Comparison of ENCODE assay signal across 22 mouse cellular contexts in the genomic region with DNA sequence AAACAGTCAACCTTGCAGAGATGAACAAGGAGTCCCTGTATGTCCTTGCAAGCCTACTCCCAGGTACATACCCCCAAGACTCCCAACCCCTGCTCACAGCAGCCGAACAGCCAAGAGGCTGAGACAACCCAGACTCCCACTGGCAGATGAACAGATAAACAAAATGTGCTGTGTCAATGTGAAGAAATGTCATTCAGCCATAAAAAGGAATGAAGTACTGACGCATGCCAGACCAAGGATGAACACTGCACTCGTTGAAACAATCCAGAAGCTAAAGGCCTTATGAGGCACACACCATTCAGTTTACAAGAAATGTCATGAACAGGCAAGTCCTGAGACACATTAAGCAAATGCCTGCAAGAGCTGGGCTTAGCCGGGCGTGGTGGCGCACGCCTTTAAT. TPM values are rescaled to one million over a fixed set of nuclear protein-coding genes. Genes with fewer than 3 reads are reported as not detected.
A peak's percentile ranks its signal among the peaks of the same experiment; 100 is the strongest.
DNase-seq lines count a peak whose midpoint lies in the region; ATAC-seq and TF ChIP-seq lines count a peak whose summit lies in the region.
"Had no signal": no experiment of that assay in that cellular context is flagged by ENCODE, and none has a peak within 500 bp of the region (broad histone marks: within the 10 kb centered on the region; RNA-seq: fewer than 3 reads in every experiment).

No protein-coding gene starts in this region.

- 0 out of 2 replicates have a peak, but pooled peaks have one; percentile 3 for ATAC-seq in heart, embryonic 11.5 days (replicated peaks; ENCODE audit: insufficient number of reproducible peaks, low FRiP score, low TSS enrichment)
- peak; percentile 41; the same call in 1 of the 2 replicates for ATAC-seq in stomach, embryonic 15.5 days (ENCODE audit: insufficient read depth, low FRiP score, low read depth)
- ATAC-seq in kidney, embryonic 15.5 days (replicated peaks; ENCODE audit: low FRiP score), result no peak
- ATAC-seq: forebrain, embryonic 14.5 days; Patski had no signal

- H3K9me3 ChIP-seq in heart, embryonic 11.5 days (replicated peaks; ENCODE audit: control insufficient read depth, low read length), result no peaks in the 10 kb centered on the region
- H3K9me3 ChIP-seq in stomach, embryonic 15.5 days, result no peaks in the 10 kb centered on the region
- H3K9me3 ChIP-seq in kidney, embryonic 15.5 days (replicated peaks), result no peaks in the 10 kb centered on the region
- H3K9me3 ChIP-seq: embryonic facial prominence, embryonic 13.5 days; heart, embryonic 12.5 days; hindbrain, embryonic 10.5 days; hindbrain, embryonic 15.5 days had no signal

- no peak for TF ChIP-seq CTCF in thymus, adult 2 months (IDR thresholded peaks at IDR 0.05; ENCODE audit: borderline replicate concordance, control insufficient read depth, extremely low read depth, insufficient read depth, low read length, poor library complexity)

- no peaks in the 10 kb centered on the region for H3K27me3 ChIP-seq in heart, embryonic 11.5 days (ENCODE audit: control insufficient read depth, insufficient read depth, low read length)
- no peaks in the 10 kb centered on the region for H3K27me3 ChIP-seq in thymus, adult 2 months (ENCODE audit: control insufficient read depth, insufficient read depth, low read length)
- H3K27me3 ChIP-seq in stomach, embryonic 15.5 days (replicated peaks), result no peaks in the 10 kb centered on the region
- no peaks in the 10 kb centered on the region for H3K27me3 ChIP-seq in kidney, embryonic 15.5 days
- H3K27me3 ChIP-seq: embryonic facial prominence, embryonic 13.5 days; heart, embryonic 12.5 days; hindbrain, embryonic 15.5 days; Patski had no signal

- no peak overlapping the region for H3K4me3 ChIP-seq in heart, embryonic 11.5 days (ENCODE audit: low read depth, low read length)
- no peak overlapping the region for H3K4me3 ChIP-seq in thymus, adult 2 months (ENCODE audit: control insufficient read depth, insufficient read depth, low read length)
- H3K4me3 ChIP-seq in stomach, embryonic 15.5 days (replicated peaks), result no peak overlapping the region
- no peak overlapping the region for H3K4me3 ChIP-seq in kidney, embryonic 15.5 days (replicated peaks)
- H3K4me3 ChIP-seq: embryonic facial prominence, embryonic 13.5 days; heart, embryonic 12.5 days; hindbrain, embryonic 10.5 days; hindbrain, embryonic 15.5 days had no signal

- 71% methylated on average over 7 of the region's 7 CpGs for WGBS in heart, embryonic 11.5 days (ENCODE audit: insufficient replicate concordance)
- WGBS in thymus, adult 2 months, result 84% methylated on average over 7 of the region's 7 CpGs
- 58% methylated on average over 7 of the region's 7 CpGs for WGBS in stomach, embryonic 15.5 days
- 85% methylated on average over 7 of the region's 7 CpGs for WGBS in kidney, embryonic 15.5 days

- H3K36me3 ChIP-seq in heart, embryonic 11.5 days (ENCODE audit: control insufficient read depth, insufficient read depth, low read length), result peaks cover 7% of the 10 kb centered on the region
- H3K36me3 ChIP-seq in thymus, adult 2 months (ENCODE audit: control insufficient read depth, insufficient read depth, low read length), result no peaks in the 10 kb centered on the region
- H3K36me3 ChIP-seq in stomach, embryonic 15.5 days, result peaks cover 23% of the 10 kb centered on the region
- peaks cover 85% of the 10 kb centered on the region for H3K36me3 ChIP-seq in kidney, embryonic 15.5 days

- TF ChIP-seq POLR2A in thymus, adult 2 months (IDR thresholded peaks at IDR 0.05; ENCODE audit: control insufficient read depth, extremely low read depth, insufficient read depth, low read length, poor library complexity), result no peak

- H3K4me1 ChIP-seq in heart, embryonic 11.5 days (ENCODE audit: control insufficient read depth, insufficient read depth, low read length), result no peaks in the 10 kb centered on the region
- peaks cover 17% of the 10 kb centered on the region for H3K4me1 ChIP-seq in thymus, adult 2 months (replicated peaks; ENCODE audit: control insufficient read depth, insufficient read depth, low read length)
- no peaks in the 10 kb centered on the region for H3K4me1 ChIP-seq in stomach, embryonic 15.5 days
- no peaks in the 10 kb centered on the region for H3K4me1 ChIP-seq in kidney, embryonic 15.5 days
- H3K4me1 ChIP-seq: embryonic facial prominence, embryonic 13.5 days; heart, embryonic 12.5 days; hindbrain, embryonic 10.5 days; hindbrain, embryonic 15.5 days had no signal

- H3K9ac ChIP-seq in heart, embryonic 11.5 days (ENCODE audit: low read depth, low read length), result no peak overlapping the region
- no peak overlapping the region for H3K9ac ChIP-seq in stomach, embryonic 15.5 days
- no peak overlapping the region for H3K9ac ChIP-seq in kidney, embryonic 15.5 days
- H3K9ac ChIP-seq: embryonic facial prominence, embryonic 13.5 days; heart, embryonic 12.5 days; hindbrain, embryonic 15.5 days had no signal

- H3K27ac ChIP-seq in heart, embryonic 11.5 days (ENCODE audit: low read depth, low read length), result no peak overlapping the region
- peak overlapping the region; percentile 81 for H3K27ac ChIP-seq in thymus, adult 2 months (ENCODE audit: control insufficient read depth, insufficient read depth, low read length)
- peak overlapping the region; percentile 31; the same call in 1 of the 2 replicates for H3K27ac ChIP-seq in stomach, embryonic 15.5 days
- H3K27ac ChIP-seq in kidney, embryonic 15.5 days, result no peak overlapping the region
- H3K27ac ChIP-seq: embryonic facial prominence, embryonic 13.5 days; hindbrain, embryonic 10.5 days; hindbrain, embryonic 15.5 days had no signal

- no peak overlapping the region for H3K4me2 ChIP-seq in heart, embryonic 11.5 days
- H3K4me2 ChIP-seq in stomach, embryonic 15.5 days, result no peak overlapping the region
- no peak overlapping the region for H3K4me2 ChIP-seq in kidney, embryonic 15.5 days
- H3K4me2 ChIP-seq: embryonic facial prominence, embryonic 13.5 days; heart, embryonic 12.5 days; hindbrain, embryonic 15.5 days had no signal

- no peak for DNase-seq in heart, adult 11 months
- no peak for DNase-seq in thymus, adult 2 months
- DNase-seq in thymus, postnatal 10 days (ENCODE audit: low spot score in 2 of 2), result no peak
- DNase-seq in frontal cortex, postnatal 10 days (ENCODE audit: low spot score in 2 of 2), result no peak
- DNase-seq: adrenal gland, postnatal 25 days; B cell, adult 2 months; cerebellum, adult 18-20 months; cerebellum, adult 9-11 months; cerebellum, postnatal 36 days; gastrocnemius, postnatal 36 days; heart, adult 18-20 months had no signal

RNA-seq across cellular contexts. Expression of a gene that starts 9.7 kb away (rescaled TPM):
- 81.5 and 83.7 TPM in 2 replicates for polyA plus RNA-seq in heart, embryonic 11.5 days (2014; fragmentation: Nextera tagmentation; extraction: Ambion mirVana)
- polyA plus RNA-seq in thymus, adult 2 months (2012; rRNA removed), result 53.0 and 55.4 TPM in 2 replicates
- 83.5 and 94.5 TPM in 2 replicates for polyA plus RNA-seq in stomach, embryonic 15.5 days (2015; fragmentation: Nextera tagmentation; extraction: Ambion mirVana)
- 112 and 119 TPM in 2 replicates for polyA plus RNA-seq in kidney, embryonic 15.5 days (2015; fragmentation: Nextera tagmentation; extraction: Ambion mirVana)

RNA-seq across cellular contexts. Expression of a gene that starts 15.2 kb away (rescaled TPM):
- polyA plus RNA-seq in heart, embryonic 11.5 days (2014; fragmentation: Nextera tagmentation; extraction: Ambion mirVana), result 1.7 TPM in 2 replicates
- 0.71 and 0.84 TPM in 2 replicates for polyA plus RNA-seq in thymus, adult 2 months (2012; rRNA removed)
- polyA plus RNA-seq in stomach, embryonic 15.5 days (2015; fragmentation: Nextera tagmentation; extraction: Ambion mirVana), result 0.94 and 1.3 TPM in 2 replicates
- polyA plus RNA-seq in kidney, embryonic 15.5 days (2015; fragmentation: Nextera tagmentation; extraction: Ambion mirVana), result 1.1 and 1.6 TPM in 2 replicates
- polyA plus RNA-seq: activated CD4-positive, CD25-positive, alpha-beta regulatory T cell, adult 4 months; CD4-positive, CD25-positive, alpha-beta regulatory T cell, adult 4 months had no signal

RNA-seq across cellular contexts. Expression of a gene that starts 16.4 kb away (rescaled TPM):
- 3.2 and 7.0 TPM in 2 replicates for polyA plus RNA-seq in heart, embryonic 11.5 days (2014; fragmentation: Nextera tagmentation; extraction: Ambion mirVana)
- polyA plus RNA-seq in thymus, adult 2 months (2012; rRNA removed), result 419 and 475 TPM in 2 replicates
- 8.5 and 9.0 TPM in 2 replicates for polyA plus RNA-seq in stomach, embryonic 15.5 days (2015; fragmentation: Nextera tagmentation; extraction: Ambion mirVana)
- 7.4 and 7.8 TPM in 2 replicates for polyA plus RNA-seq in kidney, embryonic 15.5 days (2015; fragmentation: Nextera tagmentation; extraction: Ambion mirVana)

RNA-seq across cellular contexts. Expression of a gene that starts 44.0 kb away (rescaled TPM):
- 3.8 and 4.6 TPM in 2 replicates for polyA plus RNA-seq in heart, embryonic 11.5 days (2014; fragmentation: Nextera tagmentation; extraction: Ambion mirVana)
- 103 and 113 TPM in 2 replicates for polyA plus RNA-seq in thymus, adult 2 months (2012; rRNA removed)
- polyA plus RNA-seq in stomach, embryonic 15.5 days (2015; fragmentation: Nextera tagmentation; extraction: Ambion mirVana), result 2.4 and 4.8 TPM in 2 replicates
- polyA plus RNA-seq in kidney, embryonic 15.5 days (2015; fragmentation: Nextera tagmentation; extraction: Ambion mirVana), result 1.5 and 1.6 TPM in 2 replicates

RNA-seq across cellular contexts. Expression of a gene that starts 49.8 kb away (rescaled TPM):
- polyA plus RNA-seq in heart, embryonic 11.5 days (2014; fragmentation: Nextera tagmentation; extraction: Ambion mirVana), result not detected in 2 replicates
- polyA plus RNA-seq in thymus, adult 2 months (2012; rRNA removed), result 2.2 and 3.7 TPM in 2 replicates
- polyA plus RNA-seq in stomach, embryonic 15.5 days (2015; fragmentation: Nextera tagmentation; extraction: Ambion mirVana), result 0.85 and 0.88 TPM in 2 replicates
- polyA plus RNA-seq in kidney, embryonic 15.5 days (2015; fragmentation: Nextera tagmentation; extraction: Ambion mirVana), result 0.12 TPM in 1 of 2 replicates, not detected in the other
- polyA plus RNA-seq: activated CD4-positive, CD25-positive, alpha-beta regulatory T cell, adult 4 months; forebrain, embryonic 14.5 days; heart, embryonic 12.5 days had no signal

Comparison
In these comparisons a context has a peak if more than half of its experiments do, and no peak if none do; other contexts are left out.
1. H3K27ac ChIP-seq: peak in thymus, adult 2 months (single experiment) and stomach, embryonic 15.5 days (single experiment); none in heart, embryonic 11.5 days (single experiment) and kidney, embryonic 15.5 days (single experiment).
2. RNA of a gene that starts 16.4 kb away (polyA plus RNA-seq): 419 to 475 TPM in thymus, adult 2 months; 8.5 to 9.0 TPM in stomach, embryonic 15.5 days, 7.4 to 7.8 TPM in kidney, embryonic 15.5 days and 3.2 to 7.0 TPM in heart, embryonic 11.5 days; every median in the first group is over 10 times any median in the second.